Mouse (Mus musculus) sigmoid colon, adult 10 weeks (tissue): Measurements from ENCODE around the gene AI481877. TPM values are rescaled to one million over a fixed set of nuclear protein-coding genes. Genes with fewer than 3 reads are reported as not detected.

Source experiments
- polyA plus RNA-seq: library from polyadenylated mRNA; stranded (reverse); fragments of 350-450 nt; fragmentation: Illumina TruSeq; extraction: RNeasy Lipid Tissue Mini Kit (QIAGEN cat#74804); gene quantifications from one replicate; pipeline ENCODE4 v1.2.3, GENCODE M21; 2014; ENCODE audit warnings: low read depth, low replicate concordance

Gene AI481877
- polyA plus RNA-seq: 3.1 TPM

DNA sequence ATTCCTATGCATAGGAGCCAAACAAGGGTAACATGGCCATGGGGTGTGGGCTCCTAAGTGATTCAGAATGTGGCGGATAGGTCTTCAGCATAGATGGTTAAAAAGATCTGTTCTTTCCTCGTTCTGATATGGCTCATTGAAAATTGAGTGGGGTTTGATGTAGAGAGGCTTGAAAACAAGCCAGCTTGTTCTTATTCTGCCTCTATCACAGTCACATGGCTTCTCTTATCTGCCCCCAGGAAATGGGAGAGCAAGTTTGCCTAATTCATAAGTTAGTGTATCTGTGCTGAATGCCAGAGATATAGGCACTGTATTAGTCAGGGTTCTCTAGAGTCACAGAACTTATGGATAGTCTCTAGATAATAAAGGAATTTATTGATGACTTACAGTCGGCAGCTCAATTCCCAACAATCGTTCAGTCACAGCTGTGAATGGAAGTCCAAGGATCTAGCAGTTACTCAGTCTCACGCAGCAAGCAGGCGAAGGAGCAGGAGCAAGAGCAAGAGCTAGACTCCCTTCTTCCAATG, at the start of gene AI481877:
TSS of gene AI481877 (minus strand) at position 477 of the 527 bp plus-strand sequence.

DNA sequence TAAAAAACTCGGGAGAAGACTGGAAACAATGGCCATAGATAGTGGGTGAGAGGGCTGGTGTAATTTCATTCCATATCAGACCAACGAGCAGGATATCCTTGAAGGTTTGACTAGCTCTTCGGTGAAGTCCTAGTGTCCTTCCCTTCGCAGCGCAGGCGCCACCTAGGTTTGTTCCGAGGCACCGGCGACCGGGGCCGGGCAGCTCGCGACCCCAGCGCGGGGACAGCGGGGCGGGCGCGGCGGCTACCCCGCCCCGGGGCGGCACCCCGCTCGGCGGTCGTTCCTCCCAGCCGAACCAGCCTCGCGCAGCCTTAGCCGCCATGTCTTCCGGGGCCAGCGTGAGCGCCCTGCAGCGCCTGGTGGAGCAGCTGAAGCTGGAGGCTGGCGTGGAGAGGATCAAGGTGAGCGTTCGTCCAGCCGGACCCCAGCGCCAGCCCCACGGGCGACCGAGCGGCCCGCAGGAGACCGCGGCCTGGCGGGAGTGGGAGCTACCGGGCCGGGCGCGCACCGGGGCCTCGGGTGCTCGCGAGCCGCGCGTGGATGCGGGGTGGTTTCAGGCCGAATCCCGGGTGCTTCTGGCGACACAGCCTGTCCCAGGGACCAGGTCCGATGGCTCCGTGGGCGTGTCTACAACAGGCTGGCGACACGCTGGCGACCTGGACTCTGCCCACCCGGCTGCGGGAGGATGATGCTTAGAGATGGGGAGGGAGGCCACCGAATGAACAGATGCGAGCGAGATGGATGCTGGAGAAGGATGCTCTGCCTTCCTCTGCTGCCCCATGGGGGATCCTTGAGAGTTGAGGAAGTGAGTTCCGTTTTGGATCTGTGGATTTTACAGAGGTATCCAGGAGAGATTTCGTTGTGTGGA, 103.6 kb downstream of the AI481877 start, which contains the start of gene Gng10:
TSS of gene Gng10 (plus strand) at position 171 of the 868 bp plus-strand sequence.

DNA sequence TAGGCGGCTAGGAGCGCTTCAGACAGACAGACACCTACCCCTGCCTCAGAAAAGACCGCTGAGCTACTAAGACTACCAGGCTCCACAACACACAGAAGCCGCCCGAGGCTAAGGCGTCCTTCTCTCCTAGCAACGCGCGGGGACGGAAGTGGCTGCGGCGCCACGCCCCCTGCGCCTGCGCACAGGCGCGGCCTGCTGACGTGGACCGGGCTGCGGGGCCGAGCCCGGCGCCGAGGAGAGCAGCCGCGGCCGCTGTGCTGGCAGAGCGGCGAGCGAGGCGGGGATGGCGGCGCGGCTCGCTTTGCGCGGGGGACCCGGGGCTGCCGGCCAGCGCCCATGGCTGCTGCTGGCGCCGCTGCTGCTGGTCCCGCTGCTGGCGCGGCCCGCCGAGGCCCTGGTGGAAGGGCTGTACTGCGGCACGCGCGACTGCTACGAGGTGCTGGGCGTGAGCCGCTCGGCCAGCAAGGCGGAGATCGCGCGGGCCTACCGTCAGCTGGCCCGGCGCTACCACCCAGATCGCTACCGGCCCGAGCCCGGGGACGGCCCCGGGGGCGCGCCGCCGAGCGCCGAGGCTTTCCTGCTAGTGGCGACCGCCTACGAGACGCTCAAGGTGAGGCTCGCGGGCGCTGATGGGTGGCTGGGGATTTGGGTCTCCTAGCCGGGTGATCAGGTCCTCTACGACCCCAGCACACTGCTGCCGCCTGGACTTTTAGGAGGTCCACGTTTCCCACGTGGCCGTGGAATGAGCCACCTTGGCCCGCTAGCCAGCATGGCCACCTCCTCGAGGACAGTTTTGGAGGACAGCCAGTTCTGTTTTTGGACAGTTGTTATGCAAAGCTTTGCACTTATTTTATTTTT, 135.6 kb downstream of the AI481877 start, which contains the start of gene Gm20503:
TSS of gene Gm20503 (plus strand) at position 263 of the 858 bp plus-strand sequence.

DNA sequence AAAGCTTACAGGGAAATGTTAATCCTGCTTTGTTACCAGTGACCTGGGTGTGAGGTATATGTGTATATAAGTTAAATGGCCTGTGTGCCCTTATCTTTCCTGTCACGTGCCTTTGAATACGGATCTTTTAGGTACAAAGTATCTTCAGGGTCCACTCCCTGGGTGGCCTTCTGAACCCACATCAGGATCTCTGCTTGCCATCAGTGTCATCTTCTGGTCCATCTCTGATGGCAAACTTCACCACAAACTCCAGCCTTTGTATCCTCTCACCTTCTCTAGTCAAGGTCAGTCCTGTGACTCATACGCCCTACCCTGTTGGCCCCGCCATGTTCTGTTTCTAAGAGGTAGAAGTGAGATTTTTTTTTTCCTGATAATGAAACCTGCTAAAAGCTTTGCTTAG, 144.0 kb downstream of the AI481877 start, which contains the start of gene Dnajc25:
TSS of gene Dnajc25 (plus strand) at position 301 of the 400 bp plus-strand sequence.

Other genes starting within 250 kb of the AI481877 start
- 197 TPM for gene Ecpas, start 226.2 kb downstream of the AI481877 start, polyA plus RNA-seq
- gene Zkscan16, start 195.4 kb downstream of the AI481877 start, polyA plus RNA-seq: 0.28 TPM
- gene Ptgr1, start 151.9 kb downstream of the AI481877 start, polyA plus RNA-seq: 11.4 TPM
- gene Dnajc25, start 143.9 kb downstream of the AI481877 start, polyA plus RNA-seq: 29.4 TPM
- not detected for gene Gm20503, start 135.8 kb downstream of the AI481877 start, polyA plus RNA-seq
- 88.7 TPM for gene Gng10, start 103.9 kb downstream of the AI481877 start, polyA plus RNA-seq
- gene Ugcg, start 50.3 kb upstream of the AI481877 start, polyA plus RNA-seq: 247 TPM